Mouse (Mus musculus) heart, adult 2 months (tissue): Measurements from ENCODE around the gene Clip2. TPM values are rescaled to one million over a fixed set of nuclear protein-coding genes. Genes with fewer than 3 reads are reported as not detected.
A peak's percentile ranks its signal among the peaks of the same experiment; 100 is the strongest.

Experiments
- DNase-seq, 2 experiments: peaks; one replicate each; pipeline ENCODE4 v3.0.0; 2021
- H3K27ac ChIP-seq: fragments of 200-600 bp; 2 replicates; pipeline ENCODE4 v1.8.1; 2022
- H3K27me3 ChIP-seq: fragments of 200-500 bp; 2 replicates; pipeline ENCODE4 v1.6.1; 2012; ENCODE audit warnings: mild to moderate bottlenecking, low read length, inconsistent platforms, mixed read lengths; ENCODE audit not compliant: control insufficient read depth, insufficient read depth
- H3K36me3 ChIP-seq: fragments of 200-500 bp; 2 replicates; pipeline ENCODE4 v1.6.1; 2012; ENCODE audit warnings: low read length, inconsistent platforms; ENCODE audit not compliant: control insufficient read depth, insufficient read depth
- H3K4me1 ChIP-seq: fragments of 200-500 bp; 2 replicates; pipeline ENCODE4 v1.6.1; 2011; ENCODE audit warnings: low read length; ENCODE audit not compliant: control insufficient read depth, insufficient read depth
- H3K4me3 ChIP-seq: fragments of 200-600 bp; 2 replicates; pipeline ENCODE4 v1.8.1; 2022
- H3K79me2 ChIP-seq: fragments of 200-500 bp; replicated peaks from 2 replicates; pipeline ENCODE4 v1.6.1; 2012; ENCODE audit warnings: mild to moderate bottlenecking, inconsistent platforms, low read length, moderate library complexity, mixed read lengths; ENCODE audit not compliant: control insufficient read depth, insufficient read depth
- H3K9ac ChIP-seq: fragments of 200-500 bp; 2 replicates; pipeline ENCODE4 v1.6.1; 2012; ENCODE audit warnings: low read depth, mild to moderate bottlenecking, control low read depth, inconsistent platforms, low read length, mixed read lengths
- CTCF ChIP-seq: fragments of 200-600 bp; IDR thresholded peaks from 2 replicates; pipeline ENCODE4 v1.8.1; 2022; ENCODE audit warnings: antibody characterized with exemption, mild to moderate bottlenecking, moderate library complexity
- EP300 ChIP-seq: fragments of 200-500 bp; IDR thresholded peaks from 2 replicates; pipeline ENCODE4 v1.6.1; 2011; ENCODE audit warnings: low read depth, low read length, control low read depth; ENCODE audit not compliant: insufficient read depth
- POLR2A ChIP-seq: fragments of 200-500 bp; IDR thresholded peaks from 2 replicates; pipeline ENCODE4 v1.6.1; 2011; ENCODE audit warnings: mild to moderate bottlenecking, low read depth, low read length, control low read depth; ENCODE audit not compliant: insufficient read depth
- WGBS: fragments of 180-500 bp; shearing (Covaris S2); methylation state at CpG from one replicate; pipeline ENCODE4 v1.1.7; 2018; 5-methylcytosine and 5-hydroxymethylcytosine counted together
- intact Hi-C: fragments of 180-260 bp; cut with DNase I; formaldehyde crosslinking; loops from one replicate; pipeline ENCODE4 v1.15.1; 2025
- polyA plus RNA-seq: library from polyadenylated mRNA; depleted of rRNA; stranded (reverse); fragments of >200 nt; gene quantifications from 2 replicates; pipeline ENCODE4 v1.2.3, GENCODE M21; 2012
- total RNA-seq, 2 experiments: library from RNA; stranded (reverse); gene quantifications; 2 replicates each; pipeline ENCODE4 v1.2.3; 2021

The Clip2 gene
- total and polyA plus RNA-seq, 3 experiments: 6.2 to 8.0 (median 7.0) TPM

DNA sequence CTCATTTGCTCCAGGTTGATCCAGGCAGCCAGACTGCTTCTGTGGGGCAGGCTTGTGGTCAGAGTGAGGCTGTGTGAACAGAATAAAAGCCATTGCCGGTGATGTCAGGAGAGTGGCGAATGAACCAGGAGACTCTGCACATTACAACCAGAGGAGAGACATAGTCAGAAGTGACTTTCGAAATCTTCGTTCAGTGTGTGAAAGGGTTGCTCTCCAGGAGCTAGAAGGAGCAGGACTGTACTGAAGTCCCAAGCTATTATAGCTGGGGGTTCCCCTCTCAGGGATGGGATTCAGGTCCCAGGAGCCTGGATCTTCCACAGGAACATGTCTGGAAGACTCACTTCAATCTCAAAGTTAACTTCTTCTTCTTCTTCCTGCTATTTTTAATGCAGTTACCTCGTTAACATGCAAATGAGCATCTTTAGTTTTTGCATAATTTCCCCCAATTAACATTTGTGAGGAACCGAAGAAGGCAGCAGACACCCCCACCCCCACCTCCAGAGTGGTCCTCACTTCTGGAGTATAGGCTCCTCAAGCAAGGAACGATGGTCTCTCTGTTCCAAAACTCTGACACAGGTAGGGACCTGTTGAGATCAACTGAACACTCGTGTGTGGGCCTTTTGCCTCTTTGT is 81.6 kb downstream of the Clip2 start:
- DNase-seq: peak in 1 of 2 experiments; percentile 5
- H3K9ac ChIP-seq: no peak overlapping the region
- TF ChIP-seq EP300 (no peak), CTCF (no peak), POLR2A (no peak)
- WGBS: 82% methylated on average over 8 of the region's 8 CpGs
- no peak overlapping the region for H3K27ac ChIP-seq
- no peak overlapping the region for H3K4me3 ChIP-seq
- no peaks in the 10 kb centered on the region for H3K79me2 ChIP-seq
- no peaks in the 10 kb centered on the region for H3K36me3 ChIP-seq
- intact Hi-C loops: no loop called here
- no peaks in the 10 kb centered on the region for H3K27me3 ChIP-seq
- 0 out of 2 replicates have a peak, but pooled peaks cover 1% of the 10 kb centered on the region for H3K4me1 ChIP-seq

DNA sequence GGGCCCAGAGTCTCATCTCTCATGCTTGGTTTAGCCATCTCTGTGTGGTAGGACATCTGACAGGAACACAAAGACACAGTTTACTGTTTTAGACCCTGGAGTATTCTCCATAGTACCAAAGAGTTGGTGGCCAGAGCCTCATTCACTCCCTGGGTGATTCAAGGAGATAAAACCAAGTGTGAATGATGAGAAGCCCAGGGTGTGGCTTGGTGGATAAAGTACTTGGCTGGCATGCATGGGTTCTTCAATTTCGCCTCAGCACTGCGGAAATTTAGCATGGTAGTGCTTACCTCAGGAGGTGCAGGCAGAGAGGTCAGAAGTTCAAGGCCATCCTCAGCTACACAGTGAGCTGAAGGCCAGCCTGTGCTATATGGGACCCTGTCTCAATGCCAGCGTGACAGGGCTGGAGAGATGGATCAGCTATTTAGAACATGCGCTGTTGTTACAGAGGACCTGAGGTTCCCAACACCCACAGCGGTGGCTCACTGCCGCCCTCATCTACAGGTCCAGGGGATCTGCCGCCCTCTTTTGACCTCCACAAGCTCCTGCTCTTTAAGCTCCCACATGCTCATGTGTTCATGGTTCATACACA is 82.6 kb downstream of the Clip2 start:
- no peak for TF ChIP-seq CTCF
- TF ChIP-seq EP300: no peak
- TF ChIP-seq POLR2A: no peak
- H3K36me3 ChIP-seq: no peaks in the 10 kb centered on the region
- H3K9ac ChIP-seq: no peak overlapping the region
- no peak overlapping the region for H3K4me3 ChIP-seq
- H3K4me1 ChIP-seq: 0 out of 2 replicates have a peak, but pooled peaks cover 1% of the 10 kb centered on the region
- H3K27ac ChIP-seq: no peak overlapping the region
- 89% methylated on average over 7 of the region's 7 CpGs for WGBS
- H3K27me3 ChIP-seq: no peaks in the 10 kb centered on the region
- H3K79me2 ChIP-seq: no peaks in the 10 kb centered on the region
- intact Hi-C loops: no loop called here
- peak in 1 of 2 experiments; percentile 8 for DNase-seq

DNA sequence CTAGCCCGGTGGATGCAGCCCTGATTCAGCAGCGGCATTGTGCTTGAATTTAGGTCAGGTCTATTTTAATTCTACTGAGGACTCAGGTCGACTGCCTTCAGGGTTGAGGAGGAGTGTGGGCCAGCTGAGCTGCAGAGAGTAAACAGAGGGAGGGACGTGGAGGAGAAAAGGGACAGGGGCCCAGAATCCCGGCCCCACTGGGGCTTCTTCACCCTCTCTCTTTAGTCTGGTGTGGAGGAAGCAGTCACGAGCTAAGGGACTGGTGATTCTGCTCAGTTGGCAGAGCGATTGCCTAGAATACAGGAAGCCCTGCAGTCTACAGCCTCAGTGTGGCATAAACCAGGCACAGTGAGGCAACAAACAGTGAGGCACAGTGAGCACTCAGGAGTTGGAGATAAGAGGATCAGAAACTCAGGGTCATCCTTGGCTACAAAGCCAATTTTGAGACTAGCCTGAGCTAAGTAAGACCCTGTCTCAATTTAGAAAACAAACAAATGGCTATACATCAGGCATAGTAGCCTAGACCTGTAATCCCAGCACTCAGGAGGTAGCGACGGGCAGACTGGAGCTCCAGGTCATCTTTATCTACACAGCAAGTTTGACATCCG is 84.0 kb downstream of the Clip2 start:
- TF ChIP-seq EP300 (no peak), CTCF (no peak), POLR2A (no peak)
- H3K36me3 ChIP-seq: no peaks in the 10 kb centered on the region
- DNase-seq: peak in 1 of 2 experiments; percentile 18
- H3K4me1 ChIP-seq: 0 out of 2 replicates have a peak, but pooled peaks cover 1% of the 10 kb centered on the region
- WGBS: 63% methylated on average over 10 of the region's 10 CpGs
- H3K79me2 ChIP-seq: no peaks in the 10 kb centered on the region
- H3K9ac ChIP-seq: no peak overlapping the region
- no peaks in the 10 kb centered on the region for H3K27me3 ChIP-seq
- intact Hi-C loops: no loop called here
- peak overlapping the region; percentile 31; the same call in 1 of the 2 replicates for H3K27ac ChIP-seq
- no peak overlapping the region for H3K4me3 ChIP-seq

DNA sequence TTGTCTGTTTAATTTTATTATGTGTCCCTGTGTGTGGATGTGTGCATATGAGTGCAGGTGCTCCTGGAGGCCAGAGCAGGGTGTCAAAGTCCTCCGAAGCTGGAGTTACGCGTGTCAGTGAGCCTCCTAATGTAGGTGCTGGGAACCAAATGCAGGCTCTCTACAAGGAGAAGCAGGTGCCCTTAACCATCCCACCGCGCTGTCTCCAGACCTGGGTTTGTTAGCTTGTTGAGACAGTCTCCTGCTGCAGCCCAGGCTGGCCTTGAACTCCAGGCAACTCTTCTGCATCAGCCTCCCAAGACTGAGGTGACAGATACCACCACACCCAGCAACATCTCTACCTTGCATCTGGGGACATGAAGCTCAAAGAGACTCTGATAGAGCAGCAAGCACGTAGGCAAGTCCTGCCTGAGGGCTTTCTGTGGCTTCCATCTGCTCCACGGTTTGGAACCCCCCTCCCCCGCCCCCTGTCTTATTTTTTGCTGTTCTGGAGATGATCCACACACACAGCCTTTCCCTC is 85.1 kb downstream of the Clip2 start:
- 76% methylated on average over 8 of the region's 8 CpGs for WGBS
- peak in 1 of 2 experiments; percentile 12 for DNase-seq
- H3K36me3 ChIP-seq: no peaks in the 10 kb centered on the region
- no peak overlapping the region for H3K27ac ChIP-seq
- 0 out of 2 replicates have a peak, but pooled peaks cover 1% of the 10 kb centered on the region for H3K4me1 ChIP-seq
- H3K27me3 ChIP-seq: no peaks in the 10 kb centered on the region
- no peak overlapping the region for H3K9ac ChIP-seq
- H3K4me3 ChIP-seq: no peak overlapping the region
- TF ChIP-seq CTCF (no peak), EP300 (no peak), POLR2A (no peak)
- no peaks in the 10 kb centered on the region for H3K79me2 ChIP-seq
- intact Hi-C loops: no loop called here

DNA sequence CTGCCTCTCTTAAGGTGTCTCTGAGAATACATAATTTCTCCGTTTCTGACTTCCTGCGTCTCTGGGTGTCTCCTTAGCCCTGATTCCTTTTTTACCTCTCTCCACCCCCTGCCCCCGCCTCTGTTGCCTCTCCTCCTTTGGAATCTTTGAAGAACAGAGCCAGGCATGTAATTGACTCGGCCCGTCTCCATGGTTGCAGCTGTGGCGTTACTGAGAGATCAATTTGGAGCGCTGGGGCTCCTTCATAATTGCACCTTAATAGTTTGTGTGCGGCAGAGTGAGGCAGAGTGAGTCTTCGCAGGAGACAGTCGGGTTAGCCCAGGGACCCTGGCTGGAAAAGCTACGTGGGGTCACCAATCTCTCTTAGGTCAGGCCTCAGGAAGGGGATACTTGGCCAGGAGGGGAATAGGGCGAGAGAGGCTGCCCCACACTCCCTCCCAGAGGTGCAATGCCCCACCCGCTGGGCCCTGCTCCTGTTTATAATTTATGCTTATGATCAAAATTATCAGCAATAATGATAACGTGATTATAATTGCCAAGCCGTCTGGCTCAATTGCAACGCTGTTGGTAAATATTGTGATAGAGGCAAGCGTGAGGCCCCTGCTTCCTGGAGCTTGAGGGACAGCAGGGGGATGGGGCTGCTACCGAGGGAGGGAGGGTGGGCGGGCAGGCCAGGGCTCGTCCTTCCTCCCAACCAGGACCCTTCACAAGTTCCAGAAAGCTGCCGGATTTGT is 85.8 kb downstream of the Clip2 start:
- Histone ChIP-seq H3K4me3 (no peak overlapping the region), H3K36me3 (no peaks in the 10 kb centered on the region), H3K27me3 (no peaks in the 10 kb centered on the region), H3K79me2 (no peaks in the 10 kb centered on the region), H3K9ac (no peak overlapping the region), H3K4me1 (0 out of 2 replicates have a peak, but pooled peaks cover 1% of the 10 kb centered on the region), H3K27ac (no peak overlapping the region)
- peak in 1 of 2 experiments; percentile 12 for DNase-seq
- no peak for TF ChIP-seq POLR2A
- no peak for TF ChIP-seq EP300
- intact Hi-C loops: no loop called here
- 60% methylated on average over 21 of the region's 21 CpGs for WGBS
